Mouse (Mus musculus): ENCODE measurements at regions not wholly inside any gene's neighbourhood (a gene's known extent, or its start where the extent isn't known, plus 50 kb on each side); places are given as distances from the start of the nearest gene placed in this dataset.

GRCm38 (mm10) chr12:23325756-23326155 is 454.3 kb downstream of the Gm10330 start:
- peak in 1 of 2 experiments; percentile 14 for DNase-seq (ENCODE audit: low spot score in 2 of 2)

- DNase-seq (ENCODE audit: low spot score in 2 of 2) = peak in 1 of 2 experiments; percentile 16
These were observed 464.9 kb downstream of the Gm10330 start for GRCm38 (mm10) chr12:23315186-23315585.

All from urinary bladder, postnatal 4 days (tissue).